Mouse (Mus musculus) frontal cortex, postnatal 25 days (tissue): Measurements from ENCODE around the gene Ddx49.

ENCODE experiments used
- DNase-seq, 2 experiments: peaks; one replicate each; pipeline ENCODE4 v3.0.0; 2022; ENCODE audit warnings: low spot score in 2 of 2

Gene Ddx49

GRCm38 (mm10) chr8:70316511-70317504 is 14.5 kb upstream of the Ddx49 start:
- DNase-seq: peak; percentile 58 to 72

DNA sequence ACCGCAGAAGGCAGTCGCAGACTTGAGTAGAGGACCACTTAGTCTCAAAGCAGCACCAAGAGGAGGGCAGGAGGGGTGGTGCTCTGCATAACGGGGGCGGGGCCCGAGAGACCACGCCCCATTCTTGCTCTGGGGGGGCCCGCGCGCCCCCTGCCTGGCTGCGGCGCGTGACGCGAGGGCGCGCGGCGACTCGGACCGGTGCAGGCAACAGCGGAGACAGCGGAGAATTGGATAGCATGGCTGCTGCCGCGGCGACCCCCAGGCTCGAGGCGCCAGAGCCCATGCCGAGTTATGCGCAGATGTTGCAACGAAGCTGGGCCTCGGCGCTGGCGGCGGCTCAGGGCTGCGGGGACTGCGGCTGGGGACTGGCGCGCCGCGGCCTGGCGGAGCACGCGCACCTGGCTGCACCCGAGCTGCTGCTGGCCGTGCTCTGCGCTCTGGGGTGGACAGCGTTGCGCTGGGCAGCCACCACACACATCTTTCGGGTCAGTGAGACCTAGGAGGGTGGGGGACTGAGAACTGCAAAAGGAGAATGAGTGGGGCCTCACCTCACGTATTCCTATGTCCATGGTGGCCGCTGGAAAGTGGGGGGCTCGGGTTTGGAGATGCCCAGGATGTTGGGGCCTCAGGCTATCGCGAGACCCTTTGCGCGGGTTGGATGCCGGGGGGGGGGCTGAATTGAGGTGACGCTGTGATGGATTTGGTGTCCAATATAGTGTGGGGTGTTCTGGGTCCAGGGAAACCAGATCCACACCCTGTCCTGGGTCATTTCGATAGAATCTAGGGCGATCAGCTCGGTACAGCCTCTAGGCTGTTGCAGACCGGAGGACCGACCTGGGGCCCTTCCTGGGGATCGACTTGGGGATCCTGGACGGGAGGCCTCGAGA is 13.6 kb upstream of the Ddx49 start, which contains the start of gene Cers1:
Cers1 (plus strand) TSS at position 152 of the 887 bp plus-strand sequence.
- peak; percentile 70 to 72 for DNase-seq

GRCm38 (mm10) chr8:70313399-70313798 is 11.1 kb upstream of the Ddx49 start:
- no peak for DNase-seq

DNA sequence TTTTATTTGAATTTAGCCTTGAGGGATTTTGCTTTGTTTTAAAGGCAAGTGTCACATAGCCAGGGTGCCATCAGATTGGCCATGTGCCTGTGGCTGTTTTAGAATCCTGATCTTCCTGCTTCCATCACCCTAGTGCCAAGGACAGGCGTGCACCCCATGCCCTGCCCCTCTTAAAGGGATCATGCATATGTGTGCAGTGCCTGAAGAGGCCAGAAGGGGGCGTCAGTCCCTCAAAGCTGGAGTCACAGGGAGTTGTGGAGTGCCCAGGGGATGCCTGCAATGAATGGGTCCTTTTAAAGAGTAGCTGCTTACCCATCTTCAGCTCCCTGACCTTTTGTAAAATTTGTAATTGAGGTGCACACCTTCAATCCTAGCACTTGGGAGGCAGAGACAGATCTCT is 7.0 kb upstream of the Ddx49 start:
- no peak for DNase-seq

DNA sequence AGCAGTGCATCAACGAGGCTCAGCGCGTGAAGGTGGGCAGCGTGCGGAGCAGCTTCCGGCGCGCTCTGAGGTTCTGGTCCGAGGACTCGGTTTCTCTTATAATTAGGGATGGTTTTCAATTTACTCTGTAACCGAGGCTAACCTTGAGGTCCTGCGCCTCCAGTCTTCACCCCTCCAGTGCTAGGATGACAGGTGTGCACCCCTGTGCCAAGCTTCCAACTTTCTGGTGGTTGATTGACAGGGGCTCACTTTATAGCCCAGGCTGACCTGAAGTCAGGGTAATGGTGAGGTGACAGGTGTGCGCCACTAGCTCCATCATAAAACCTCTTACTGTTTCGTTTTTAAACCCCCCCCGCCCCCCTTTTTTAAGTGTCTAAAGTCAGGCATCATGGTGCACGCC is 612 bp upstream of the Ddx49 start:
- DNase-seq: no peak

DNA sequence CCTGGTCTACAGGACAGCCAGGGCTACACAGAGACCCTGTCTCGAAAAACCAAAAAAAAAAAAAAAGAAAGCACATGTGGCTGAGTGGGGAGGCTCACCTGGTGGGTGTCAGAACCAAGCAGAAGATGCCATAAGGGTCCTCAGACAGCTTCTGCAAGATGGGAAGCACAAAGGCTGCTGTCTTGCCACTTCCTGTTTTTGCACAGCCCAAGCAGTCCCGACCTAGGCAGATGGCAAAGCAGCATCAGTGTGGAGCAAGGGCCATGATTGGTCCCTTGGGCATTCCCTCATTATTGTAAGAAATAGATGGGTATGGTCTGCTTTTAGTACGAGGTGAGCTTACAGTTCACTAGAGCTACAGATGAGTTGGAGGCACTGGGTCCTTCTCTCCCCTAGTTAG is 1.4 kb downstream of the Ddx49 start:
- DNase-seq: no peak

DNA sequence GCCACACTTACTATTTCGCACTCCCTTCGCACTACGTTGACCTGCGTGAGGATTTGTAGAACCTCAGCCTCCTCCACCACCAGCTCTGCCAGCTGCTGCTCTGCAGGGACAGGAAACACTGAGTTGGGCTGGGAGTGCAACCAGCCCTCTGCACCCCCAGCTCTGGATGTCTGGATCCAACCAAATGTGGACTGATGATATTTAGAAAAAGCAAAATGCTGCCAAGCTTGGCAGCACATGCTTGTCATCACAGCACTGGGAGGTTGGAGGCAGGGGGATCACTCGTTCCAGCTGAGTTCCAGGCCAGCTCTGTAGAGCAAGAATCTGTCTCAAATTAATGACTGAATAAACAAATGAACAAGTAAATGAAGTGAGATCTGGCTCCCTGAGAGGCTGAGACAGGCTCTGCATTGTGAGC is 8.3 kb downstream of the Ddx49 start:
- no peak for DNase-seq

- DNase-seq: no peak
Measured at GRCm38 (mm10) chr8:70286737-70287136, 15.6 kb downstream of the Ddx49 start.

DNA sequence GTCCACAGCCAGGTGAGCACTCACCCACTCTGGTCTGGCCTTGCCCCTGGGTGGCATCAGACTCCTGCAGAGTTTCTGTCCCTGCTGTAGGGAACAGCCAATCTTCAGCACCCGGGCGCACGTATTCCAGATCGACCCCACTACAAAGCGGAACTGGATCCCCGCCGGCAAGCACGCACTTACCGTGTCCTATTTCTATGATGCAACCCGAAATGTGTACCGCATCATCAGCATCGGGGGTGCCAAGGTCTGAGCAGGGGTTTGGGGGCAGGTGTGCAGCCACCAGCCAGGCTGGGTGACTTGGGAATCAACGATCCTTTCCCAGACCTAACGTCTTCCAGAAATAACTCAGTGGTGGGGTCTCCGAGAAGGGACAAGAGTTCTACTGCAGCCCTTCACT is 17.0 kb downstream of the Ddx49 start:
- no peak for DNase-seq

- DNase-seq: no peak
Measured at GRCm38 (mm10) chr8:70284421-70284820, 17.9 kb downstream of the Ddx49 start.

- no peak for DNase-seq
Measured at GRCm38 (mm10) chr8:70283136-70284077, 18.9 kb downstream of the Ddx49 start.

DNA sequence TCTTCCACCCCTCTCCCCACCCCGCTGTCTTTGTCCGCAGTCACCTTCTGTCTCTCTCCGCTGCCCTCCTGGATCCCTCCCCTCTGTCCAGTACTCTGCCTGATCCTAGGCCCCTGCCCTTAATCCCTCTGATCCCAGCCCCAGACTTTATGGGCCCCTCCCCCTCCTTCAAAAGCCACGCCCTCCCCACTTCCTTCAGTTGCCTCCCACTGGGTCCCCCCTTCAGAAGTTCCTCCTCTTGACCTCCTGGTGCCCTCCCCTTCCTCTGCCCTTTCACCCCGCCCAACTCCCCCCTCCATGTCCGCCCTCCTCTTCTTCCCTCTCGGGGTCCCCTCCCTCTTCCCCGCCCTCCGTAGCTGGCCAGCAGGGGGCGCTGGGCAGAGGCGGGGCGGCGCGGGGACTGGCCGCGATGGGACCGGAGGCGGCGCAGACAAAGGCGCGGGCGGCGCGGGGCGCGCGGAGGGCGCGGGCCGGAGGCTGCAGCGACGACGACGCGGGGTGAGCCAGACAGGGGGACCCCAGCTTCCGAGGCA is 19.6 kb downstream of the Ddx49 start, which contains the start of gene Homer3:
Homer3 (plus strand) TSS at position 225 of the 533 bp plus-strand sequence.
- DNase-seq: peak; percentile 31 to 50

DNA sequence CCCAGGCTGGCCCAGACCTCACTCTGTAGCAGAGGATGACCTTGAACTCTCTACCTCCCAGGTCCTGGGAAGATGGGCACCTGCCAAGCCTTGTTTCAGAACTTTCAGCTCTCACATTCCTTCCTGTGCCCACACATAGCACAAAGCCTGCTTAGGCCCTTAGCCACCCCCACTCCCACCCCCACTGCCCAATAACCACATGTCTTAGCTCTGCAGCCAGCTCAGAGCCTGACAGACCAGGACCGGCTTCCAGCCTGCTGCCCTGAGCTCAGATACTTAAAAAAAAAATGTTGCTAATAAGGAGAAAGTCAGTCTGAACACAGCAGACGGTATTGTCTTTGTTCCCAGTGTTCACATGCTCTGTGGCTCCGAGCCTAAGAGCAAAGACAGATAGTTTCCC is 21.3 kb downstream of the Ddx49 start:
- no peak for DNase-seq

GRCm38 (mm10) chr8:70279266-70279665 is 23.0 kb downstream of the Ddx49 start:
- DNase-seq: no peak

GRCm38 (mm10) chr8:70278175-70278574 is 24.1 kb downstream of the Ddx49 start:
- DNase-seq: no peak

GRCm38 (mm10) chr8:70276476-70276875 is 25.8 kb downstream of the Ddx49 start:
- DNase-seq: no peak

- no peak for DNase-seq
Measured at GRCm38 (mm10) chr8:70274350-70274749, 27.9 kb downstream of the Ddx49 start.

DNA sequence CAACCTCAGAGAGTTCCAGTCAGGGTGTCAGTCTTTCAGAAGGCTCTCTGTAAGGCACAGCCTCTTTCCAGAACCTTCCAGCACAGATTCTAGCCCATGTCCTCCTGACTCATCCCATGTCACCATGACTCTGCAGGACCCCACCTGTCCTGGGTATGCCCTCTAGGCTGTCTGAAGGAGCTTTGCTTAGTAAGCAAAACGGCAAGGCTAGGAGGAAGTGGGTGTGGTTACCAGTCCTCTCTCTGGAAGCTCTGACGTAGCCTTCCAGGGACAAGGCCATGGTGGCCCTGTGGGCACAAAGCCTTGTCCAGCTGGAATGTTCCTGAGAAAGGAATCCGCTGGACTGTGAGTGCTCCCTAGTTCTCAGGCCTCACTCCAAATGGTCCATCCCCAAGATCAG is 29.3 kb downstream of the Ddx49 start:
- no peak for DNase-seq

DNA sequence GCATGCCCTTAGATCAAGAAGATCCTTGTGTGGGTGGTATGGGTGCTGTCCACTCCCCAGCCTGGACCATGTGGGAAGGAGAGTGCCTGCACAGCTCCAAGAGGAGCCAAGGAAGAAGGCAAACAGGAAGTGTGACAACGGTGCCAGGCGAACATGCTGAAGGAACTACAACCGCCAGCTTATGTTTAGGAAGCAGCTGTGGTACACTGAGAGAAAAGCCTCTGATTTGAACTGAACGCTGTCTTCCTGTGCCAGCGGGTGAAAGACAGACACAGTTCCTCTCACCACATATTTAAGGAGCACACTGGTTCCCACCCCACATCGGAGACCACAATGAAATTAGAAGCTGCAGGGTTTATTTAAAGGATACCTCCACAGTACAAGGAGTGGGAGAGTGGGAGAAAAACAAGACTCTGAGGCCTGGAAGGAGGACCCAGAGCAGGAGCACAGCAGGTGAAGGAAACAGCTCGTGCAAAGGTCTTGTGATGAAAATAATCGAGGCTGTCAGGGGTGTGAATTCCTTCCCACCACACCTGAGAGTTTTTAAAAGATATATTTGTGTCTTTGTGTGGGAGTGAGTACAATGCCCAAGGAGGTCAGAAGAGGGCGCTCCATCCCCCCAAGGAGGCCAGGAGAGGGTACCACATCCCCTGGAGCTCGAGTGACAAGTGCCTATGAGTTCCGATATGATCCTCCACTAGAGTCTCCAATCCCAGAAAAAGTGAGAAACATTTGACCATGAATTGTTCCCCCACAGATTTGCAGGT is 33.3 kb downstream of the Ddx49 start:
- peak in 1 of 2 experiments; percentile 23 for DNase-seq

GRCm38 (mm10) chr8:70268311-70268710 is 34.0 kb downstream of the Ddx49 start:
- no peak for DNase-seq
